Comparison of ENCODE assay signal across 8 mouse cellular contexts in the genomic region with DNA sequence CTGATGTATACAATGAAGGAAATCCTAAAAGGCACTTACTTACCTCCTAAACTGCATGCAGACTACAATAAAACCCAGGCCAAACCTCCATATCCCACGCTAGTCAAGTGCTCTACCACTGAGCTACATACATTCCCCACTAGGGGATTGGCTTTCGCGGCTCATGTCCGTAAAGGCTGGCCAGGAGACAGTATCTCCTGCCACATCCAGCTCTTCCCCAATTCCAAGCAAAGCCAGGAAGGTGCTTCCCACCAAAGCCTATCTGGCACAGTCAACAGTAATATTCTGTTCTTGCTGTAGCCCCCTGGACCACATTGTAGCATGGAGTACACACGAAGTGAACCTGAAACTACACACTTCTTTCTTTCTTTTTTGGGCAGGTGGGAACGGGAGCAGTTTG. TPM values are rescaled to one million over a fixed set of nuclear protein-coding genes. Genes with fewer than 3 reads are reported as not detected.
DNase-seq lines count a peak whose midpoint lies in the region; ATAC-seq and TF ChIP-seq lines count a peak whose summit lies in the region.

No protein-coding gene starts in this region.

- peak overlapping the region; percentile 77 for H3K4me3 ChIP-seq in heart, embryonic 13.5 days
- H3K4me3 ChIP-seq in G1E (ENCODE audit: low read depth, low read length) = peak overlapping the region; percentile 94
- H3K4me3 ChIP-seq in hindbrain, embryonic 11.5 days (ENCODE audit: low read depth, low read length) = peak overlapping the region; percentile 64
- H3K4me3 ChIP-seq in midbrain, embryonic 13.5 days (replicated peaks) = peak overlapping the region; percentile 88

- 0 out of 2 replicates have a peak, but pooled peaks have one; percentile 5 for TF ChIP-seq CTCF in G1E (IDR thresholded peaks at IDR 0.05; ENCODE audit: low read depth, low read length)

- H3K9ac ChIP-seq in heart, embryonic 13.5 days = peak overlapping the region; percentile 88
- H3K9ac ChIP-seq in hindbrain, embryonic 11.5 days (ENCODE audit: low read depth, low read length) = peak overlapping the region; percentile 77
- peak overlapping the region; percentile 91 for H3K9ac ChIP-seq in midbrain, embryonic 13.5 days (replicated peaks)

- H3K9me3 ChIP-seq in heart, embryonic 13.5 days = no peaks in the 10 kb centered on the region
- no peaks in the 10 kb centered on the region for H3K9me3 ChIP-seq in G1E (replicated peaks)
- H3K9me3 ChIP-seq in hindbrain, embryonic 11.5 days (ENCODE audit: control insufficient read depth, low read length) = no peaks in the 10 kb centered on the region
- no peaks in the 10 kb centered on the region for H3K9me3 ChIP-seq in midbrain, embryonic 13.5 days

- H3K4me1 ChIP-seq in heart, embryonic 13.5 days = peaks cover 21% of the 10 kb centered on the region
- H3K4me1 ChIP-seq in G1E (ENCODE audit: insufficient read depth, low read depth, low read length) = peaks cover 50% of the 10 kb centered on the region
- H3K4me1 ChIP-seq in hindbrain, embryonic 11.5 days (replicated peaks; ENCODE audit: control insufficient read depth, insufficient read depth, low read length) = peaks cover 6% of the 10 kb centered on the region
- H3K4me1 ChIP-seq in midbrain, embryonic 13.5 days (replicated peaks) = peaks cover 24% of the 10 kb centered on the region

- no peak for DNase-seq in heart, adult 9 months (ENCODE audit: low spot score in 2 of 2)
- DNase-seq in G1E (ENCODE audit: low spot score) = no peak
- no peak for DNase-seq in hindbrain, embryonic 11.5 days (ENCODE audit: low spot score)
- DNase-seq in adrenal gland, adult 8-10 months = no peak
- DNase-seq in gastrocnemius, adult 8-10 months (ENCODE audit: low spot score in 2 of 2) = no peak
- no peak for DNase-seq in adrenal gland, postnatal 25 days

- H3K27ac ChIP-seq in heart, embryonic 13.5 days (replicated peaks) = no peak overlapping the region
- H3K27ac ChIP-seq in hindbrain, embryonic 11.5 days (ENCODE audit: low read depth, low read length) = no peak overlapping the region
- no peak overlapping the region for H3K27ac ChIP-seq in midbrain, embryonic 13.5 days

- H3K4me2 ChIP-seq in heart, embryonic 13.5 days = peak overlapping the region; percentile 97
- peak overlapping the region; percentile 83 for H3K4me2 ChIP-seq in hindbrain, embryonic 11.5 days (replicated peaks; ENCODE audit: low read depth, low read length)
- peak overlapping the region; percentile 97 for H3K4me2 ChIP-seq in midbrain, embryonic 13.5 days (replicated peaks)

- 25% methylated on average over 6 of the region's 6 CpGs for WGBS in heart, embryonic 13.5 days
- WGBS in hindbrain, embryonic 11.5 days = 24% methylated on average over 6 of the region's 6 CpGs
- WGBS in midbrain, embryonic 13.5 days = 16% methylated on average over 6 of the region's 6 CpGs

- H3K27me3 ChIP-seq in heart, embryonic 13.5 days (replicated peaks) = 0 out of 2 replicates have a peak, but pooled peaks cover 4% of the 10 kb centered on the region
- no peaks in the 10 kb centered on the region for H3K27me3 ChIP-seq in G1E (ENCODE audit: insufficient read depth, low read length)
- H3K27me3 ChIP-seq in hindbrain, embryonic 11.5 days (ENCODE audit: control insufficient read depth, insufficient read depth, low read length) = peaks cover 6% of the 10 kb centered on the region; the same call in 1 of the 2 replicates
- H3K27me3 ChIP-seq in midbrain, embryonic 13.5 days = peaks cover 5% of the 10 kb centered on the region; the same call in 1 of the 2 replicates

- no peak for ATAC-seq in heart, embryonic 13.5 days (ENCODE audit: extremely low read depth, insufficient number of reproducible peaks, low FRiP score, low TSS enrichment)
- ATAC-seq in G1E (ENCODE audit: extremely low read depth, insufficient number of reproducible peaks, low FRiP score, poor library complexity, severe bottlenecking) = no peak
- no peak for ATAC-seq in hindbrain, embryonic 11.5 days (ENCODE audit: low FRiP score)
- ATAC-seq in midbrain, embryonic 13.5 days = no peak

- peaks cover 32% of the 10 kb centered on the region for H3K36me3 ChIP-seq in heart, embryonic 13.5 days
- H3K36me3 ChIP-seq in G1E (replicated peaks) = peaks cover 45% of the 10 kb centered on the region
- no peaks in the 10 kb centered on the region for H3K36me3 ChIP-seq in hindbrain, embryonic 11.5 days (ENCODE audit: control insufficient read depth, insufficient read depth, low read length)
- H3K36me3 ChIP-seq in midbrain, embryonic 13.5 days = peaks cover 30% of the 10 kb centered on the region

RNA-seq across cellular contexts. Expression of a gene that starts 0.9 kb away (rescaled TPM):
- polyA plus RNA-seq in heart, embryonic 13.5 days (2015; fragmentation: Nextera tagmentation; extraction: Ambion mirVana) = 8.8 and 10.2 TPM in 2 replicates
- total RNA-seq in G1E (2014; fragmentation: Nextera tagmentation) (4.3 and 6.8 TPM in 2 replicates), G1E (2017) (11.8 and 14.0 TPM in 2 replicates)
- polyA plus RNA-seq in G1E (2012) = 3.8 and 4.4 TPM in 2 replicates
- polyA plus RNA-seq in hindbrain, embryonic 11.5 days (2014; fragmentation: Nextera tagmentation; extraction: Ambion mirVana) = 11.8 and 13.8 TPM in 2 replicates
- polyA plus RNA-seq in midbrain, embryonic 13.5 days (2015; fragmentation: Nextera tagmentation; extraction: Ambion mirVana) = 15.1 and 15.2 TPM in 2 replicates
- total RNA-seq in adrenal gland, adult 8-10 months (2022) = 10 to 100 TPM; 10.3 to 12.0 (median 11.6) TPM
- 1 to 10 TPM; 5.1 to 8.3 (median 5.5) TPM for total RNA-seq in gastrocnemius, adult 8-10 months (2022)
- 9.9 and 13.3 TPM in 2 replicates for total RNA-seq in adrenal gland, postnatal 25 days (2021)

RNA-seq across cellular contexts. Expression of a gene that starts 0.9 kb away (rescaled TPM):
- 65.3 and 66.3 TPM in 2 replicates for polyA plus RNA-seq in heart, embryonic 13.5 days (2015; fragmentation: Nextera tagmentation; extraction: Ambion mirVana)
- total RNA-seq in G1E (2014; fragmentation: Nextera tagmentation) (7.8 and 13.2 TPM in 2 replicates), G1E (2017) (13.8 and 19.1 TPM in 2 replicates)
- polyA plus RNA-seq in G1E (2012) = 57.3 and 64.0 TPM in 2 replicates
- polyA plus RNA-seq in hindbrain, embryonic 11.5 days (2014; fragmentation: Nextera tagmentation; extraction: Ambion mirVana) = 64.7 and 74.0 TPM in 2 replicates
- polyA plus RNA-seq in midbrain, embryonic 13.5 days (2015; fragmentation: Nextera tagmentation; extraction: Ambion mirVana) = 65.0 and 66.5 TPM in 2 replicates
- total RNA-seq in adrenal gland, adult 8-10 months (2022) = 10 to 100 TPM; 65.4 to 73.5 (median 68.8) TPM
- total RNA-seq in gastrocnemius, adult 8-10 months (2022) = 10 to 100 TPM; 35.8 to 37.3 (median 37.0) TPM
- 61.5 and 69.4 TPM in 2 replicates for total RNA-seq in adrenal gland, postnatal 25 days (2021)

RNA-seq across cellular contexts. Expression of a gene that starts 42.7 kb away (rescaled TPM):
- 77.9 and 91.9 TPM in 2 replicates for polyA plus RNA-seq in heart, embryonic 13.5 days (2015; fragmentation: Nextera tagmentation; extraction: Ambion mirVana)
- total RNA-seq in G1E (2014; fragmentation: Nextera tagmentation) (60.7 and 78.4 TPM in 2 replicates), G1E (2017) (65.6 and 75.9 TPM in 2 replicates)
- polyA plus RNA-seq in G1E (2012) = 68.6 and 97.0 TPM in 2 replicates
- 120 and 123 TPM in 2 replicates for polyA plus RNA-seq in hindbrain, embryonic 11.5 days (2014; fragmentation: Nextera tagmentation; extraction: Ambion mirVana)
- 97.9 and 105 TPM in 2 replicates for polyA plus RNA-seq in midbrain, embryonic 13.5 days (2015; fragmentation: Nextera tagmentation; extraction: Ambion mirVana)
- 10 to 100 TPM; 61.8 to 65.3 (median 63.0) TPM for total RNA-seq in adrenal gland, adult 8-10 months (2022)
- 10 to 100 TPM; 33.1 to 39.4 (median 36.0) TPM for total RNA-seq in gastrocnemius, adult 8-10 months (2022)
- total RNA-seq in adrenal gland, postnatal 25 days (2021) = 61.4 and 68.9 TPM in 2 replicates

RNA-seq across cellular contexts. Expression of a gene that starts 42.7 kb away (rescaled TPM):
- 39.6 and 41.0 TPM in 2 replicates for polyA plus RNA-seq in heart, embryonic 13.5 days (2015; fragmentation: Nextera tagmentation; extraction: Ambion mirVana)
- 21.4 and 26.9 TPM in 2 replicates for total RNA-seq in G1E (2014; fragmentation: Nextera tagmentation)
- 20.3 and 20.8 TPM in 2 replicates for total RNA-seq in G1E (2017)
- 5.3 and 9.4 TPM in 2 replicates for polyA plus RNA-seq in G1E (2012)
- 21.6 and 23.5 TPM in 2 replicates for polyA plus RNA-seq in hindbrain, embryonic 11.5 days (2014; fragmentation: Nextera tagmentation; extraction: Ambion mirVana)
- 41.0 and 42.0 TPM in 2 replicates for polyA plus RNA-seq in midbrain, embryonic 13.5 days (2015; fragmentation: Nextera tagmentation; extraction: Ambion mirVana)
- total RNA-seq in adrenal gland, adult 8-10 months (2022) = 100 to 1,000 TPM in 1 of 4 experiments, 10 to 100 TPM in 3; 68.1 to 102 (median 84.3) TPM
- 10 to 100 TPM; 34.6 to 37.8 (median 36.6) TPM for total RNA-seq in gastrocnemius, adult 8-10 months (2022)
- total RNA-seq in adrenal gland, postnatal 25 days (2021) = 45.8 and 58.2 TPM in 2 replicates

RNA-seq across cellular contexts. Expression of a gene that starts 42.8 kb away (rescaled TPM):
- polyA plus RNA-seq in heart, embryonic 13.5 days (2015; fragmentation: Nextera tagmentation; extraction: Ambion mirVana) = 53.2 and 53.4 TPM in 2 replicates
- total RNA-seq in G1E (2014; fragmentation: Nextera tagmentation) = 386 and 393 TPM in 2 replicates
- total RNA-seq in G1E (2017) = 62.2 and 68.1 TPM in 2 replicates
- 67.8 and 132 TPM in 2 replicates for polyA plus RNA-seq in G1E (2012)
- polyA plus RNA-seq in hindbrain, embryonic 11.5 days (2014; fragmentation: Nextera tagmentation; extraction: Ambion mirVana) = 76.5 and 82.5 TPM in 2 replicates
- 75.8 and 85.2 TPM in 2 replicates for polyA plus RNA-seq in midbrain, embryonic 13.5 days (2015; fragmentation: Nextera tagmentation; extraction: Ambion mirVana)
- 100 to 1,000 TPM; 130 to 207 (median 167) TPM for total RNA-seq in adrenal gland, adult 8-10 months (2022)
- 100 to 1,000 TPM; 118 to 178 (median 133) TPM for total RNA-seq in gastrocnemius, adult 8-10 months (2022)
- 182 and 200 TPM in 2 replicates for total RNA-seq in adrenal gland, postnatal 25 days (2021)
